Mouse (Mus musculus): Measurements from ENCODE around the gene Itgb2. TPM values are rescaled to one million over a fixed set of nuclear protein-coding genes. Genes with fewer than 3 reads are reported as not detected.

Gene Itgb2
- polyA plus RNA-seq, 1 experiment from 2014 or later = 1.2 TPM

GRCm38 (mm10) chr10:77606855-77607254, 76.8 kb downstream of the Itgb2 start:
- 43% methylated on average over 7 of the region's 7 CpGs for WGBS
- H3K36me3 ChIP-seq = peaks cover 44% of the 10 kb centered on the region
- DNase-seq (ENCODE audit: low spot score) = no peak
- H3K27ac ChIP-seq = peak overlapping the region; percentile 99
- peak overlapping the region; percentile 88 for H3K4me3 ChIP-seq
- peaks cover 26% of the 10 kb centered on the region for H3K4me1 ChIP-seq (replicated peaks)
- no peaks in the 10 kb centered on the region for H3K27me3 ChIP-seq (ENCODE audit: insufficient read depth, poor library complexity, severe bottlenecking)
- peaks cover 5% of the 10 kb centered on the region; the same call in 1 of the 2 replicates for H3K9me3 ChIP-seq

DNA sequence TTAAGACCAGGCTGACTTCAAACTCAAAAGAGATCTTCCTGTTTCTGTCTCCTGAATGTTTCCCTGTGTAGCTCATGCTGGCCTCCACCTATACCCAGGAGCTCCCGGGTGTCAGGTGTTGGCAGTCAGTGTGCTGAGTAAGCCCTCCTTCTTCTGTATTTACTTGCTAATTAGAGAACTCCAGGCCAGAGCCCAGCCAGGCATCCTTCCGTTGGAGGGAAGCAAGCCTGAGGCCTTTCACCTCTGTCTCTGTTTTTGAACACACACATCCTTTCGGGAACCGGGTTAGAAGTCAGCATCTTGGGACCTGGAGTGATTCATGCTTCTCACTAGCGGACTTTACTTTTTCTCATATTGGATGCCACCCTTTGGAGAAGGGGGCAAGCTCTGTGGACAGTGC, 77.4 kb downstream of the Itgb2 start:
- H3K36me3 ChIP-seq = peaks cover 50% of the 10 kb centered on the region
- peaks cover 5% of the 10 kb centered on the region; the same call in 1 of the 2 replicates for H3K9me3 ChIP-seq
- H3K4me1 ChIP-seq (replicated peaks) = peaks cover 26% of the 10 kb centered on the region
- H3K27me3 ChIP-seq (ENCODE audit: insufficient read depth, poor library complexity, severe bottlenecking) = no peaks in the 10 kb centered on the region
- H3K27ac ChIP-seq = no peak overlapping the region
- H3K4me3 ChIP-seq = peak overlapping the region; percentile 88
- WGBS = 73% methylated on average over 5 of the region's 5 CpGs
- DNase-seq (ENCODE audit: low spot score) = no peak

DNA sequence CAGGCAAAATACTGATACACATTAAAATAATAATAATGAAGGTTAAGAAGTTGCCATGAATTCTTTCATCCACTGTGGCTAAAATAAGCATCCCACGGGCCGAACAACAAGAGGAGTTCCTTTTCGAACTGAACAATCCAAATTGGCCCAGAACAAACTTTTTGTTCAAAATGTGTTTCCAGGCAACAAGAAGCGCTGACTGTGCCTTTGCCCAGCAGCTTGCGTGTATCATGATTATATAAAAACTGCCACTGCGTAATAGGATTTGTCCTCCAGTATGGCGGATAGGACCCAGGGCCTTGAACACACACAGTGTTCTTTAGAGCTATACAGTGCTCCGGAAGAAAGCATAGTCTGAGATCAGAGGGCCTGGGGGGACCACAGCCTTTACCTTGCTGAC, 78.5 kb downstream of the Itgb2 start:
- 95% methylated on average over 8 of the region's 8 CpGs for WGBS
- no peak for DNase-seq (ENCODE audit: low spot score)
- Histone ChIP-seq H3K9me3 (peaks cover 5% of the 10 kb centered on the region; the same call in 1 of the 2 replicates), H3K36me3 (peaks cover 62% of the 10 kb centered on the region), H3K4me3 (no peak overlapping the region), H3K4me1 (replicated peaks) (peaks cover 26% of the 10 kb centered on the region), H3K27me3 (ENCODE audit: insufficient read depth, poor library complexity, severe bottlenecking) (no peaks in the 10 kb centered on the region), H3K27ac (no peak overlapping the region)

DNA sequence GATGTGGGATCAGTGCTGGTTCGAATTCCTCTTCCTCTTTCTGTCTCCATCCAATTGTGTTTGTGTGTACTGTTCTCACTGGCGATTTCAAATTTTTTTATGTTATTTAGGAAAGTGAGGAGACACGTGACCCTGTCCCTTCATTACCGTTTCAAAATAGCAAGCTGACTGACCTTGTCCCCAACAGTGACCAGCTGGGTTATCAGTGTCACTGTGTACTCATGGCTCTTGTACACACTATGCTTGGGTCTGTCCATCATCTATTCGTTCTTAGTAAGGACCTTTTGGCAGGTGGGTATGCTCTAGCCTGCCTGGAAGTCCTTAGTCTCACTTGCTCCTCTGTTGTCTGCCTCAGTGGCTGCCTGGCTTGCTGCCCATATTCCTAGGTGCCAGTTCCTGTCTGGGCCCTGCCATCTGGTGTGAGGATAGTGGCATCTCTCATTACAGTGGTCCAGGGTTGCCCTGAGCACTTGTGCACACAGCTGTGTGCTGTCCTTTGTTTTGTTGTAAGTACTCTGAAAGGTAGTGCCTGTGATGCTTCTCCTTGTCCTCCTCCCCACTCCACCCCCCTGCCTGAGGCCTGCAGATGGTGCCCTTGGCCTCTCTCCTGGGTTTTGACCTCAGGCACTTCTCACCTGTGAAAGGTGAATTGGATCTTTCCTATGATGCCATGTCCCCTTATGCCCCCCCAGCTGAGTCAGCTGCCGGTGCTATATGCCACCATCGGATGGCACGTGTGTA, 80.3 kb downstream of the Itgb2 start:
- Histone ChIP-seq H3K36me3 (peaks cover 80% of the 10 kb centered on the region), H3K4me3 (no peak overlapping the region), H3K4me1 (replicated peaks) (peaks cover 25% of the 10 kb centered on the region), H3K9me3 (no peaks in the 10 kb centered on the region), H3K27ac (no peak overlapping the region), H3K27me3 (ENCODE audit: insufficient read depth, poor library complexity, severe bottlenecking) (no peaks in the 10 kb centered on the region)
- no peak for DNase-seq (ENCODE audit: low spot score)
- 95% methylated on average over 8 of the region's 8 CpGs for WGBS

DNA sequence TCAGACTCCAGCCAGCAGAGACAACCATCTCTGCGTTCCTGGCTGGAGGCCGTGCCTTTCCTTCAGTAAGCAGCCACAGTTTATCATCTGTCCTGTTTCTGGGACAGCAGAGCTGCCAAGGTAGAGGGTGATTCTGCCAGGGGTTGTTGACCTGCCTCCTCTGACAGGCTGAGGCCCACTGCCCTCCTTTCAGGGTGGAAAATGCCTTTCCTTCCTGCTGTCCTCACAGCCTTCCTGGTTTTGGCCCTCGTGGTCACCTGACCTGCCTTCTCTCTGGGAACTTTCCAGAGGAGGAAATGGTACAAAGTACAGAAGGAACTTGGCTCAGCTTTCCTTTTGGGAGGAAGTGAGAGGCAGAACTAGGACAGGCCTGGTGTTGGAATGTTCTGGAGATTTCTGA, 83.4 kb downstream of the Itgb2 start:
- DNase-seq (ENCODE audit: low spot score) = no peak
- H3K4me1 ChIP-seq (replicated peaks) = no peaks in the 10 kb centered on the region
- H3K36me3 ChIP-seq = peaks cover 98% of the 10 kb centered on the region
- 92% methylated on average over 3 of the region's 3 CpGs for WGBS
- H3K27ac ChIP-seq = no peak overlapping the region
- H3K9me3 ChIP-seq = no peaks in the 10 kb centered on the region
- no peak overlapping the region for H3K4me3 ChIP-seq
- H3K27me3 ChIP-seq (ENCODE audit: insufficient read depth, poor library complexity, severe bottlenecking) = no peaks in the 10 kb centered on the region

Other genes starting within 250 kb of the Itgb2 start
- gene Adarb1, start 112.0 kb upstream of the Itgb2 start, polyA plus RNA-seq (2016; fragmentation: Nextera tagmentation; extraction: Ambion mirVana) = 5.7 and 7.8 TPM in 2 replicates
- 48.8 and 50.0 TPM in 2 replicates for gene Fam207a, start 14.5 kb upstream of the Itgb2 start, polyA plus RNA-seq (2016; fragmentation: Nextera tagmentation; extraction: Ambion mirVana)
- gene Pttg1ip, start 51.5 kb downstream of the Itgb2 start, polyA plus RNA-seq (2016; fragmentation: Nextera tagmentation; extraction: Ambion mirVana) = 66.6 and 67.2 TPM in 2 replicates
- gene Sumo3, start 75.8 kb downstream of the Itgb2 start, polyA plus RNA-seq (2016; fragmentation: Nextera tagmentation; extraction: Ambion mirVana) = 336 and 389 TPM in 2 replicates
- gene Gm49325, start 75.9 kb downstream of the Itgb2 start, polyA plus RNA-seq (2016; fragmentation: Nextera tagmentation; extraction: Ambion mirVana) = 4.4 TPM in 1 of 2 replicates, not detected in the other
- 100 and 103 TPM in 2 replicates for gene Ube2g2, start 92.0 kb downstream of the Itgb2 start, polyA plus RNA-seq (2016; fragmentation: Nextera tagmentation; extraction: Ambion mirVana)
- gene Tspear, start 156.3 kb downstream of the Itgb2 start, polyA plus RNA-seq (2016; fragmentation: Nextera tagmentation; extraction: Ambion mirVana) = 0.93 and 1.0 TPM in 2 replicates
- gene Gm19402, start 160.5 kb downstream of the Itgb2 start, polyA plus RNA-seq (2016; fragmentation: Nextera tagmentation; extraction: Ambion mirVana) = not detected in 2 replicates
- gene Gm9508, start 167.0 kb downstream of the Itgb2 start, polyA plus RNA-seq (2016; fragmentation: Nextera tagmentation; extraction: Ambion mirVana) = not detected in 2 replicates
- gene Gm10272, start 176.4 kb downstream of the Itgb2 start, polyA plus RNA-seq (2016; fragmentation: Nextera tagmentation; extraction: Ambion mirVana) = not detected in 2 replicates
- gene Gm10024, start 181.2 kb downstream of the Itgb2 start, polyA plus RNA-seq (2016; fragmentation: Nextera tagmentation; extraction: Ambion mirVana) = not detected in 2 replicates
- gene Gm10142, start 185.6 kb downstream of the Itgb2 start, polyA plus RNA-seq (2016; fragmentation: Nextera tagmentation; extraction: Ambion mirVana) = not detected in 2 replicates
- gene Krtap12-1, start 190.3 kb downstream of the Itgb2 start, polyA plus RNA-seq (2016; fragmentation: Nextera tagmentation; extraction: Ambion mirVana) = not detected in 2 replicates
- not detected in 2 replicates for gene Gm10100, start 196.2 kb downstream of the Itgb2 start, polyA plus RNA-seq (2016; fragmentation: Nextera tagmentation; extraction: Ambion mirVana)
- gene Gm18596, start 212.4 kb downstream of the Itgb2 start, polyA plus RNA-seq (2016; fragmentation: Nextera tagmentation; extraction: Ambion mirVana) = not detected in 2 replicates
- not detected in 2 replicates for gene Gm9736, start 221.1 kb downstream of the Itgb2 start, polyA plus RNA-seq (2016; fragmentation: Nextera tagmentation; extraction: Ambion mirVana)
- gene Gm3233, start 229.4 kb downstream of the Itgb2 start, polyA plus RNA-seq (2016; fragmentation: Nextera tagmentation; extraction: Ambion mirVana) = not detected in 2 replicates
- not detected in 2 replicates for gene Gm3238, start 241.1 kb downstream of the Itgb2 start, polyA plus RNA-seq (2016; fragmentation: Nextera tagmentation; extraction: Ambion mirVana)
- not detected in 2 replicates for gene Gm7138, start 246.7 kb downstream of the Itgb2 start, polyA plus RNA-seq (2016; fragmentation: Nextera tagmentation; extraction: Ambion mirVana)

All from hindbrain, embryonic 10.5 days (tissue).